Mouse (Mus musculus) heart, embryonic 14.5 days (tissue): ENCODE results near the gene Rgs12. TPM values are rescaled to one million over a fixed set of nuclear protein-coding genes. Genes with fewer than 3 reads are reported as not detected.

ENCODE experiments used
- ATAC-seq: fragments of 200-750 bp; cut with Nextera tagmentation; 2 replicates; pipeline ENCODE4 v1.8.0; 2017; ENCODE audit warnings: low read depth, moderate TSS enrichment; ENCODE audit not compliant: insufficient number of reproducible peaks, insufficient read depth, low FRiP score
- H3K27ac ChIP-seq, 2 experiments: fragments of 200-500 bp in 1 of 2; fragments of 300-500 bp in 1 of 2; sonication (generic) in 1 of 2; replicated peaks in 1 of 2; 2 replicates each; pipeline ENCODE4 v1.5.1; 2012 to 2014; ENCODE audit warnings: low read depth in 2 of 2, low read length in 2 of 2, control low read depth in 1 of 2, mild to moderate bottlenecking in 1 of 2, mixed read lengths in 1 of 2; ENCODE audit not compliant: control insufficient read depth in 1 of 2, insufficient read depth in 1 of 2
- H3K27me3 ChIP-seq: fragments of 300-500 bp; sonication (generic); 2 replicates; pipeline ENCODE4 v1.6.1; 2014; ENCODE audit warnings: mild to moderate bottlenecking, low read length, control low read depth; ENCODE audit not compliant: control insufficient read depth, insufficient read depth
- H3K36me3 ChIP-seq: fragments of 300-500 bp; sonication (generic); 2 replicates; pipeline ENCODE4 v1.6.1; 2014; ENCODE audit warnings: mild to moderate bottlenecking, control low read depth, low read length, mixed read lengths; ENCODE audit not compliant: control insufficient read depth, insufficient read depth
- H3K4me1 ChIP-seq, 2 experiments: fragments of 200-500 bp in 1 of 2; fragments of 300-500 bp in 1 of 2; sonication (generic) in 1 of 2; 2 replicates each; pipeline ENCODE4 v1.6.1; 2012 to 2014; ENCODE audit warnings: low read length in 2 of 2, control low read depth in 1 of 2, mixed read lengths in 1 of 2; ENCODE audit not compliant: control insufficient read depth in 2 of 2, insufficient read depth in 2 of 2
- H3K4me2 ChIP-seq: fragments of 300-500 bp; sonication (generic); 2 replicates; pipeline ENCODE4 v1.6.1; 2014; ENCODE audit warnings: mild to moderate bottlenecking, low read length
- H3K4me3 ChIP-seq, 2 experiments: fragments of 200-500 bp in 1 of 2; fragments of 300-500 bp in 1 of 2; sonication (generic) in 1 of 2; 2 replicates each; pipeline ENCODE4 v1.5.1; 2012 to 2014; ENCODE audit warnings: low read length in 2 of 2, mild to moderate bottlenecking in 2 of 2, control low read depth in 1 of 2, low read depth in 1 of 2, moderate library complexity in 1 of 2; ENCODE audit not compliant: control insufficient read depth in 1 of 2, insufficient read depth in 1 of 2
- H3K9ac ChIP-seq: fragments of 300-500 bp; sonication (generic); 2 replicates; pipeline ENCODE4 v1.6.1; 2014; ENCODE audit warnings: mild to moderate bottlenecking, low read length
- H3K9me3 ChIP-seq: fragments of 300-500 bp; sonication (generic); 2 replicates; pipeline ENCODE4 v1.6.1; 2016; ENCODE audit warnings: low read length, control low read depth; ENCODE audit not compliant: control insufficient read depth
- WGBS: fragments of 180-500 bp; shearing (Covaris S2); extraction: QIAGEN DNeasy Blood & Tissue Kit; methylation state at CpG from one replicate; pipeline ENCODE4 v1.1.7; 2014; 5-methylcytosine and 5-hydroxymethylcytosine counted together
- polyA plus RNA-seq: library from polyadenylated mRNA; unstranded; fragments of >200 nt; fragmentation: Nextera tagmentation; extraction: Ambion mirVana; gene quantifications from 2 replicates; pipeline ENCODE4 v1.2.1, GENCODE M21; 2014

The Rgs12 gene
- polyA plus RNA-seq, 1 experiment from 2014 or later = 30.6 TPM

GRCm38 (mm10) chr5:34923920-34924319, 25.3 kb upstream of the Rgs12 start:
- Histone ChIP-seq H3K4me3 (no peak overlapping the region), H3K4me1 (peaks cover under 1 to 2% of the 10 kb centered on the region in 2 experiments; a peak in 1 of 4 replicates), H3K27me3 (no peaks in the 10 kb centered on the region), H3K9ac (no peak overlapping the region), H3K9me3 (no peaks in the 10 kb centered on the region), H3K36me3 (peaks cover 19% of the 10 kb centered on the region; the same call in 1 of the 2 replicates), H3K4me2 (no peak overlapping the region), H3K27ac (no peak overlapping the region)
- ATAC-seq = no peak
- WGBS = 75% methylated on average over 4 of the region's 4 CpGs

DNA sequence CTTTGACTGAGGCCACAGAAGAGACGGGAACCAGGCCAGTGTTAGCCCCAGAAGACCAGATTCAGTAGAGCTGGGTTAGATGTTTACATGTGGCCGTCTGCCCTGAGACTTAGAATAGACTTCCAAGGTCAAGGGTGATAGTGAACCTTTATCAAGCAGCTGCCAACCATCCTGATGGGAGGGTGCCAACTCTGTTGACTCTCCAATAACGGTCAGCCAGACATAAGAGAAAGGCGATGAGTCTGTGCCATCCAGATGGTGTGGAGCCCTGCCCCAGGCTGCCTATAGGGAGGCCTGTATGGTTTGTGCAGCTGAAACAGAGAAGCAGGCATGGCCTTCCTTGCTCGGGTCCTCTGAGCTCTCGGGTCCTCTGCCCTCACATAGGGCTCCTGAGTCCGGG, 24.7 kb upstream of the Rgs12 start:
- WGBS = 72% methylated on average over 7 of the region's 7 CpGs
- H3K9me3 ChIP-seq = no peaks in the 10 kb centered on the region
- no peak for ATAC-seq

GRCm38 (mm10) chr5:34927648-34928047, 21.6 kb upstream of the Rgs12 start:
- no peak overlapping the region for H3K9ac ChIP-seq
- WGBS = 85% methylated on average over 4 of the region's 4 CpGs
- H3K4me3 ChIP-seq = no peak overlapping the region
- no peak overlapping the region for H3K4me2 ChIP-seq
- H3K4me1 ChIP-seq = peaks cover 15 to 17% of the 10 kb centered on the region in 2 experiments
- ATAC-seq = no peak
- peaks cover 9% of the 10 kb centered on the region; the same call in 1 of the 2 replicates for H3K36me3 ChIP-seq
- H3K27ac ChIP-seq = no peak overlapping the region
- H3K9me3 ChIP-seq = no peaks in the 10 kb centered on the region
- no peaks in the 10 kb centered on the region for H3K27me3 ChIP-seq

More for the DNA sequence above, 24.7 kb upstream of the Rgs12 start:
- H3K4me1 ChIP-seq = 0 out of 4 replicates have a peak, but pooled peaks cover 0 to 2% of the 10 kb centered on the region in 2 experiments
- H3K27me3 ChIP-seq = no peaks in the 10 kb centered on the region
- H3K4me3 ChIP-seq = no peak overlapping the region
- peaks cover 19% of the 10 kb centered on the region; the same call in 1 of the 2 replicates for H3K36me3 ChIP-seq
- H3K9ac ChIP-seq = no peak overlapping the region
- H3K27ac ChIP-seq = no peak overlapping the region
- no peak overlapping the region for H3K4me2 ChIP-seq

DNA sequence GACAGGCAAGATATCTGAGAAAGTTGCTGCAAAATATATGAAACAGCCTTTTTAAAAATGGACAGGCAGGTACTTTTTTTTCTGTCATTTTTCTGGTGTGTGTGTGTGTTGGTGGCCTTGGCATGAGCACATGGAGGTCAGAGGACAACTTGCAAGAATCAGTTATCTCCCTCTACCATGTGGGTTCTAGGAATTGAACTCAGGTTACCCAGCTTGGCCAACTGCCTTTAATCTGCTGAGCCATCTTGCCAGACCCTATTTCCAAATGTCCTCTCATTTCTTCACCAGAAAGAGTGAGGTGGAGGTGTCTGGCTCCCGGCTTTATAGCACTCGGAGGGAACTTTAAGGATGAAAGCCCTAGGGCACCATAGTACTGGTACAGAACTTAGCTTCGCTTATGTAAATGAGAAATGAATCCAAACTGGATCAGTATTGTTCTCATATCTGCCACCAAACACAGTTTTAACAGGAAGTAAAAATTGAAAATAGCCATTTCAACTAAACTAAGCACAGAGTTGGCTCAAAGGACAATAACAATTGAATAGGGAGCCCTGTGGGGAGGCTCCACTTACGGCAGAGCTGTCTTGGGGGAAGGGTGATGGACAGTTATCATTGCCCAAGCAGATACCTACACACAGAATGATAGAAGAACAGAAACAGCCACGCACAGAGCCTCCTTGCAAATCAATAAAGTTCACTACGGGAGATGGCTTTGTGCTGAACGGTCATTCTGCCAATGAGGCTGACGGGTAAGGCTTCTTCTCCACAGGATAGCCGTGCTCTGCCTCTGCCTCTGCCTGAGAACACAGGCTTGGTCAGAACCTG, 18.9 kb upstream of the Rgs12 start:
- no peak overlapping the region for H3K4me2 ChIP-seq
- H3K4me3 ChIP-seq = no peak overlapping the region
- peaks cover 13 to 19% of the 10 kb centered on the region in 2 experiments for H3K4me1 ChIP-seq
- H3K27me3 ChIP-seq = no peaks in the 10 kb centered on the region
- no peaks in the 10 kb centered on the region for H3K36me3 ChIP-seq
- H3K9ac ChIP-seq = no peak overlapping the region
- WGBS = 90% methylated on average over 9 of the region's 9 CpGs
- ATAC-seq = no peak
- no peaks in the 10 kb centered on the region for H3K9me3 ChIP-seq
- no peak overlapping the region for H3K27ac ChIP-seq

GRCm38 (mm10) chr5:34931091-34931490, 18.2 kb upstream of the Rgs12 start:
- WGBS = 73% methylated on average over 2 of the region's 2 CpGs
- Histone ChIP-seq H3K9ac (peak overlapping the region; percentile 41; the same call in 1 of the 2 replicates), H3K4me2 (no peak overlapping the region), H3K4me1 (peaks cover 13 to 19% of the 10 kb centered on the region in 2 experiments), H3K4me3 (no peak overlapping the region), H3K27me3 (no peaks in the 10 kb centered on the region), H3K9me3 (no peaks in the 10 kb centered on the region), H3K27ac (peak overlapping the region in 1 of 2 experiments; percentile 78; a peak in 2 of 4 replicates), H3K36me3 (no peaks in the 10 kb centered on the region)
- ATAC-seq = no peak

GRCm38 (mm10) chr5:34931516-34932457, 17.5 kb upstream of the Rgs12 start:
- peak overlapping the region; percentile 73 to 78 for H3K27ac ChIP-seq
- peak overlapping the region; percentile 21 for H3K4me2 ChIP-seq
- no peaks in the 10 kb centered on the region for H3K27me3 ChIP-seq
- no peak overlapping the region for H3K4me3 ChIP-seq
- no peaks in the 10 kb centered on the region for H3K36me3 ChIP-seq
- H3K9me3 ChIP-seq = no peaks in the 10 kb centered on the region
- peaks cover 13 to 19% of the 10 kb centered on the region in 2 experiments for H3K4me1 ChIP-seq
- peak overlapping the region; percentile 41; the same call in 1 of the 2 replicates for H3K9ac ChIP-seq
- ATAC-seq = no peak
- WGBS = 27% methylated on average over 11 of the region's 11 CpGs

GRCm38 (mm10) chr5:34932458-34932806, 16.8 kb upstream of the Rgs12 start:
- no peaks in the 10 kb centered on the region for H3K27me3 ChIP-seq
- no peak overlapping the region for H3K4me3 ChIP-seq
- H3K4me1 ChIP-seq = peaks cover 13 to 19% of the 10 kb centered on the region in 2 experiments
- H3K27ac ChIP-seq = peak overlapping the region; percentile 73 to 78; a peak in 3 of 4 replicates
- WGBS = 46% methylated on average over 4 of the region's 4 CpGs
- H3K9ac ChIP-seq = no peak overlapping the region
- no peak overlapping the region for H3K4me2 ChIP-seq
- no peak for ATAC-seq
- H3K36me3 ChIP-seq = no peaks in the 10 kb centered on the region
- no peaks in the 10 kb centered on the region for H3K9me3 ChIP-seq
